Mouse (Mus musculus) heart, postnatal 10 days (tissue): Measurements from ENCODE around the gene Hjurp. TPM values are rescaled to one million over a fixed set of nuclear protein-coding genes. Genes with fewer than 3 reads are reported as not detected.

Experiments used
- DNase-seq, 2 experiments: peaks; one replicate each; pipeline ENCODE4 v3.0.0; 2021
- intact Hi-C: fragments of 180-260 bp; cut with DNase I; formaldehyde crosslinking; loops from one replicate; pipeline ENCODE4 v1.15.1; 2025
- total RNA-seq, 2 experiments: library from RNA; stranded (reverse); gene quantifications; 2 replicates each; pipeline ENCODE4 v1.2.3; 2021

Gene Hjurp
- total RNA-seq, 2 experiments from 2014 or later = 43.5 to 44.5 TPM

DNA sequence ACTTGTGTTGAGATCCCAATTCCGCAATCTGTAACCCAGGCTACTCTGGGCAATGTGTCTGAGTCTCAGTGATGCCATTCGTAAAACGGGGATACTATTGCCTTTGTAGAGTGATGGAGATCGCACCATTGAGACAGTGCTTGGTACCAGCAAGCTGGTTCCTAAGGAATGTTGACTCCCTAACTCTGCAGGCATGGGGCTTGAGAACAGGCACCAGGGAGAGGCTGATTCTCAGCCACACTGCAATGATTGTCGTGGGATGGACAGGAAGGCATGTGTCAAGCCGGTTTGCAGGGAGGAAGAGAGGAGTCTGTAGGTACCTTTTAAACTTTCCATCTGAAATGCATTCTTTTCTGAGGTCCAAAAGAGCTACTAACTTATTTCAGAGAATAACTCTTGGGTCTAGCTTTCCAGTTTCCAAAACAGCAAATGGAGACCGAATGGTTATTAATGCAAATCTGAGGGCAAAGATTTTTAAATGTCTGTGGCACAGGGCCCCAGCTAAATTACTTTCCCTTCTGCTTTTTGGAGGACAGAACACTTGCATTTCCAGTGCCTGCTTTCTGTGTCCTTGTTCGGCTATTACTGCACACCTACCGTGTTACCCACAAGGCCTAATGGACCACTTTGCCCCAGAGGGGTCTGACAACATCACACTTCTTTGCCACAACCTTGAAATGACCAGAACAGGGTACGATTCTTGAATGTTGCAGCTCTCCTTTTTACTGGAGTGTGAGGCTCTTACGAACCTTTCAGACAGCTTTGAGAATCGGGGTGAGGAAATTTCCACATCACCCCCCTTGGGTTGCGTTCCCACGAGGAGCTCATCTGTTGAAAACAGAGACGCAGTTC, 6.2 kb upstream of the Hjurp start:
- no peak for DNase-seq
- intact Hi-C loops = no loop called here

GRCm38 (mm10) chr1:88282301-88282700, 4.9 kb upstream of the Hjurp start:
- intact Hi-C loops = no loop called here
- DNase-seq = no peak

- DNase-seq = no peak
- intact Hi-C loops = no loop called here
Measured at GRCm38 (mm10) chr1:88280006-88280690, 2.7 kb upstream of the Hjurp start.

DNA sequence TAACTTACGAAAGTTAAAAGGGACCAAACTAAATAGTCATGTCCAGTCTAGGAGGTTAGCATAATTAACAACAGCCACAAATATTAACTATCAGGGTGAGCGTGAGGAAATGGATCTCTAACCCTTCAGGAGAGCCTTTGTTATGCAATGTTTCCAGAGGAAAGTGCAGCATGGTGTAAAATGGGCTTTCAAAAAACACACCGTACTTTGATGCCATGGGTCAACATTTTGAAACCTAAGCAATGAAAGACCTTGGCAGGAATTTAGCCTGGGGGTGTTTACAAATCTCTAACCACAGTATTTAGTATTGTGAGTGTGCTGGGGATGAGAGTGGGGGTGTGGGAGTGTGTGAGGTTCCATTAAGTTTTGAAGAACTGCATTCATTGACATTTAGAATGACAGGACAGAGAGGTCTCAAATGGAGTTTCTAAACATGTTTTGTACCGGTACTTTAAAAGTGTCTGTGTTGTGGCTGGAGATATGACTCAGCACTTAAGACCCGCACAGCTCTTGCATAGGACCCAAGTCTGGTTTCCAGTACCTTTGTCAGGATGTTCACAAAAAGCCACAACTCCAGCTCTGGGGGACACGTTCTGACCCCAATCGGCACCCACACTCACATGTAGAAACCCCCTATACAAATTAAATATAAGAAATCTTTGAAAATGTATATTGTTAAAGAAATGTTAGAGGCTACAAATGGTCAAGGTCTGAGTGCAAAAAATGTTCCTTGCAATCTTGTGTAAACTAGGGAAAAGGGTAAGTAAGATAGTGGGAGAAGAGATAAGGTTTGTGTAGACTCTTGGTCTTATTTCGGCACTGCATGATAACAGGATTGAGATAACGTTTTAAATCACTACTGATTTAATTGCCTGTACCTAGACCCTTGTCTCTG, 1.9 kb upstream of the Hjurp start:
- intact Hi-C loops = loop anchor here (5.0 kb wide), 1 partner anchor 127 kb away; no protein-coding TSS in a partner anchor
- DNase-seq = no peak

DNA sequence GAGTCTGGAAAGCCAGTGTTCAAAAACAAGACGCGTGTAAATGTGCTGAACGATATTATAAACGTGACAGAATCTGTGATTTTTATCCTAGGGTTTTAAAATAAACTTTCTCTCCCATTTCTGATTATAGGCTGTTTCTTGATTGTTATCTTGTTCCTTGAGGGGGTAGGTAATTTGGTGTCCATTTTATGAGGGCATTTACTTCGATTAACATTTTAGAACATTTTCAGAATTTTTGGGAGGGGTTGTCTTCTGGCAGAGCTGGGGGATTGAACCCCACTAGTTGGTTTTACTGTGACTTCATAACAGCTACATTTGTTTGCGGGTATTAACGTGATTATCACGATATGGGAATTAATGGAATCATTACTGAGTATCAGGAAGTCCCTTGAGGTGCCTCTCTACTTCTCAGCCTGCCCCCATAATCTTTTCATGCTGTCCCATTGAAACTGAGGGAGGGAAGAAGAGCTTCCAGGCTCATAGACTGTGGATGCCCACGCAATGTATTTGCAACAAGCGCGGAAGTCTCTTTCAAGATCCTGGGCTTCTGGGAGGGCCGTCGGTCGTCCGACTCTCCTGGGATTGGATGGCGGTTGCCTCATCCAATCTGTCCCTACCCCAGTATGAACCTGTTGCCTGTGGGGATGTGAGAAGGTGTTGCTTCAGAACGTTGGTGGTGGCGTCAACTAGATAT, 532 bp upstream of the Hjurp start:
- DNase-seq = no peak
- intact Hi-C loops = loop anchor here (5.0 kb wide), 1 partner anchor 126 kb away; no protein-coding TSS in a partner anchor

DNA sequence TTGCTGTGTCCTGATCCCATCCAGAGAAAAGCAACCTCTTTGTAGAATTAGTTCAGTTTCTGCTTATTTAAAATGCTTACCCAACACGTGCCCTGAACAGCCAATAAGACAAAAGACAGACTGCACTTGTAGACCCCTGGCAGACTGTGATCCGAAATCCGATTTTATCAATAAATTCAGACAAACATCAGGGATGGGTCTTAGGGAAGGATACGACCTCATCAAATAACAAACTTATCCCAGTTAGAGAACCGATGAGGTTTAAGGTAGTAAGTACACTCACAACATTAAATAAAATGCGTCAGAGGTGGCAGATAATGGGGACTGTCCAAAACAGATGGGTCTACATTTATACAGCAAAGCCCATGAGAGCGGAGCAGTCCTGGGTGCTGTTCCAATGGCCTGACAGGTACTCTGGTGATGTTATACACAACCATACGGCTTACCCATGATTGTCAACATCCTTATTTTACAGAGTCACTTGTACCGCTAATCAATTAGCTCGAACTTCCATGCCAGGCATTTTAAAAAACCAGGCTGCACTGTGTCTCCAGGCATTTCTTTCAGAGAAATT, 822 bp downstream of the Hjurp start:
- no peak for DNase-seq
- intact Hi-C loops = loop anchor here (5.0 kb wide), 1 partner anchor 124 kb away; no protein-coding TSS in a partner anchor

DNA sequence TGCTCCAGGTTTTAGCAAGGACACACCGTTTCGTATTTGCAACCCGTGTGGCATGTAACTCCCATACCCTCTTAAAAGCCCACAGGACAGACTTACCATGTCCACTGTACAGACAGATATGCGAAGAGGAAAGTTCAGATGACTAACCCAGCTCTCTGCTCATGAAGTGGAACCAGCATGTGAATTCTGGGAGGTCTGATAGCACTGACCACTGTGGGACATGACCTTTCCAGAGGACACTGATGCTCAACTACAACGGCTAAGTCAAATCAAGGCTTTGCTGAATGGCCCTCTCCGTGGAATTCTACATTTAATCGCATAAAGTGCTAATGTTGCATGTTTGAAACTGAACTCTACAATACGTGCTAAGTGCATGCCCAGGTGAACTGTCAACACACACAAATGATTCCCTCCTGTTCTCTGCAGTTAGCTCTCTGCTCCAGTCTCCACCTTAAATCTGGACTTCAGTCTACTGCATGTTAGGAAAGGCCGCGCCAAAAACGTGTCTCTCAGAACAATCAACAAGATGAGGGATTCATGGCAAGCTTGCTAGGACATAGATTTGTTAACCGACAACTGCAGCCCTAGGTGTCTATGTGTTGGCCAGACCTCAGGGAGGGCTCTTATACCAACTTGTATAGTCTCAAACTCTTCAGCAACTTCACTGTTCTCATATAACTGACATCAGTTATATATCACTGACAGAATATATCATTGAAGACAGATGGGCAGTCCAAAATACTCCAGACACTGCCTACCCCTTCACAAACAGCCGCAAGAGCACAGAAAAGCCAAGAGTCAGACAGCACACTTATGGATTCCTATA, 1.5 kb downstream of the Hjurp start:
- intact Hi-C loops = loop anchor here (5.0 kb wide), 1 partner anchor 124 kb away; no protein-coding TSS in a partner anchor
- no peak for DNase-seq

- DNase-seq = no peak
- intact Hi-C loops = loop anchor here (5.0 kb wide), 1 partner anchor 123 kb away; no protein-coding TSS in a partner anchor
Measured at GRCm38 (mm10) chr1:88275078-88275680, 2.3 kb downstream of the Hjurp start.

GRCm38 (mm10) chr1:88274371-88275077, 2.9 kb downstream of the Hjurp start:
- no peak for DNase-seq
- intact Hi-C loops = loop anchor here (5.0 kb wide), 1 partner anchor 122 kb away; no protein-coding TSS in a partner anchor

DNA sequence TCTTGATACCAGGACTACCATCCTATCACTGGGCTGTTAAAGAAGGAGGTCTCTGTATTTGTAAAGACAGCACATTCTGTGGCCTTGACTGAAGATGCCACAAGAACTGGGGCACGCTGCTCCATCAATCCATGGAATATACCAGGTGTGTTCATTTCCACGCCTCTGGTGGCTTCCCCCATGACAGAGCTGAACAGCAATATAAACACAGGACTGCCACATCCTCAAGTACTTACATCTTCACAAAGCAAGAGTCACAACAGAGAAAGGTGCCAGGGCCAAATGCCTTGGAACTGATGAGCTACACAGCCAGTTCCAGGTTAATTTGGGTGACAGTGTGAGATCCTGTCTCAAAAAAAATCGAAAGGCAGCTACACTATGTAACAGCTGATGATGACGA, 3.6 kb downstream of the Hjurp start:
- intact Hi-C loops = no loop called here
- no peak for DNase-seq

DNA sequence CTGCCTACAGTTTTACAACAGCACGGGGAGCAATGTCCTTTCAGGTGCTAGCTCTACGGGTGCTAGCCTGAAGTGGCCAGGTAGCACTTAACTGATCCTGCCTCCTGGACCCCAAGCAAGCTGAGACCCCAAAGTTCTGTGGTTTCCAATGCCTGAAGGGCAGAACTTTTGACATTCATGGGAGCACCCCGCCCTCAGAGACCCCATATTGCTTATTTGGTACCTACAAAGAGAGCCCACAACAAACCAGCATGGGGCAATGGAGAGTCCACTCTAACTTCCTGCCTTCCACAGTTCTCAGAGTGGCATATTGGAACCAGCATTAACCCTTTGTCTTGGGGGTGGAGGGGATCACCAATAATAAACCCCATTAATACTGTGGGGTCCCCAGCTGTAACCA, 4.1 kb downstream of the Hjurp start:
- intact Hi-C loops = no loop called here
- no peak for DNase-seq

- intact Hi-C loops = no loop called here
- DNase-seq = no peak
Measured at GRCm38 (mm10) chr1:88272851-88273250, 4.6 kb downstream of the Hjurp start.

- no peak for DNase-seq
- intact Hi-C loops = no loop called here
Measured at GRCm38 (mm10) chr1:88269539-88270309, 7.7 kb downstream of the Hjurp start.

- no peak for DNase-seq
- intact Hi-C loops = no loop called here
Measured at GRCm38 (mm10) chr1:88268070-88268469, 9.4 kb downstream of the Hjurp start.

DNA sequence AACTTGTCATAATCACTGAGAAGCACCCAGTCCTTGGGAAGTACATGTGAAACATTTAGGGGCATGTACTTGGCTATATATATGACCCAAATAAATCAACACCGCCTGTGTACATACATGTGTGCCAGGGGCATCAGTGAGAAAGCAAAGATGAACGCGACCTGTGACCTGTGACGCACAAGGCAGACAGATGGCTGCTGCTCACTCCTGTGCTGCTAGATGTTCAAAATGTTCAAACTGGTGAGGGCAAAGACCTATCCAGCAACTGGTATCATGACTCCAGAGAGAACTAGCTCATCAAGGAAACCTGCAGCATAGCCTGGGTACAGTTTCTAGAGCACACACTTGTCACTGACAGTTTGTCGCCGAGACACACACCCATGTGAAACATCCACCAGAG, 9.9 kb downstream of the Hjurp start:
- DNase-seq = no peak
- intact Hi-C loops = no loop called here

GRCm38 (mm10) chr1:88266123-88266522, 11.3 kb downstream of the Hjurp start:
- intact Hi-C loops = no loop called here
- no peak for DNase-seq

GRCm38 (mm10) chr1:88264869-88265240, 12.6 kb downstream of the Hjurp start:
- DNase-seq = no peak
- intact Hi-C loops = no loop called here
